Mouse (Mus musculus) brown adipose tissue, adult 24 weeks (tissue): ENCODE measurements around the gene Uhrf2. TPM values are rescaled to one million over a fixed set of nuclear protein-coding genes. Genes with fewer than 3 reads are reported as not detected.
"Not testable (repeated sequence)": the region's sequence is repeated elsewhere in the genome, so short reads cannot be mapped to it uniquely, and the experiment has no call there.

Experiments
- H3K27ac ChIP-seq: fragments of 200-500 bp; replicated peaks from 2 replicates; pipeline ENCODE4 v1.5.1; 2012; ENCODE audit warnings: low read depth, mild to moderate bottlenecking, low read length
- H3K4me1 ChIP-seq: fragments of 200-500 bp; 2 replicates; pipeline ENCODE4 v1.6.1; 2012; ENCODE audit warnings: low read length, mixed read lengths; ENCODE audit not compliant: control insufficient read depth, insufficient read depth, insufficient read length
- H3K4me3 ChIP-seq: fragments of 200-500 bp; 2 replicates; pipeline ENCODE4 v1.5.1; 2012; ENCODE audit warnings: low read depth, mild to moderate bottlenecking, low read length, moderate library complexity; ENCODE audit not compliant: insufficient read depth
- polyA plus RNA-seq: library from polyadenylated mRNA; stranded (reverse); fragments of >200 nt; gene quantifications from 2 replicates; pipeline ENCODE4 v1.2.4, GENCODE M21; 2012; ENCODE audit not compliant: missing spikeins, insufficient read depth, insufficient read length

The Uhrf2 gene
- polyA plus RNA-seq = 13.2 and 19.0 TPM in 2 replicates

DNA sequence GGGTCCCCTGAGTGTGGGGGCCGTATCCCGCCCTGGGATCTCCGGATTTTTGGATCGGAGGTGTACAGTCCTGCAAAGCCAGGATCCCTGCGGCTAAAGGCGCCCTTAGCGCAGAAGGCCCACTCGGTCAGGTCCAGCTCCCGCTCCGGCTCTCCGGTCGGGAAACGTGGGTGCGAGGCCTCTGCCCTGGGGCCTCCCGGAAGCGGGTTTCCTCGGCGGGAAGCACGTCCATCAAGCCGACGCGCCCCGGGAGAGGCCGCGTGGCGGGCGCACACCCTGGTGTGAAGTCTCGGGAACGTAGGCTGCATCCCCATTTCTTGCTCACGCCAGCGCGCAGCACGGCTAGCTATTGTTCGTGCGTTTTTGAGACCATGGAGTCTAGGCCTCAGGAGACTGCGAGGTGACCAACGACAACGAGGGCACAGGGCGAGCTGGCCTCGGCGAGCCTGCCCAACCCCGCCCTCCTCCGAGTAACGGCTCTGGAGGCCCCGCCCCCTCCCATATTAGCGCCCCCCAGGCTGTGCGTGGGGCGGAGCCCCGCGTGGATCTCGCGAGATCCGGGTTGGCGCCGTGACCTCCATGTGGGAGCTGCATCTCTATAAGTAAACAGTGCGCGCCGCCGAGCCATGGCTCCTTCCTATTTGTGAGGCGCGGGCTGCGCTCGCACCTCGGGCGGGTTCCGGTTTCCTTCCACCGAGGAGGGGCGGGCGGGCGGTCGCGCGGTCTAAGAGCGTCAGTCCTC lies at the start of gene Uhrf2:
Gene Uhrf2, plus strand, starts transcription at position 620 of the 742 bp plus-strand sequence.
- H3K4me1 ChIP-seq = peaks cover 9% of the 10 kb centered on the region; the same call in 1 of the 2 replicates
- H3K27ac ChIP-seq = peak within 1 kb of the TSS; percentile 84
- H3K4me3 ChIP-seq = peak within 1 kb of the TSS; percentile 99

DNA sequence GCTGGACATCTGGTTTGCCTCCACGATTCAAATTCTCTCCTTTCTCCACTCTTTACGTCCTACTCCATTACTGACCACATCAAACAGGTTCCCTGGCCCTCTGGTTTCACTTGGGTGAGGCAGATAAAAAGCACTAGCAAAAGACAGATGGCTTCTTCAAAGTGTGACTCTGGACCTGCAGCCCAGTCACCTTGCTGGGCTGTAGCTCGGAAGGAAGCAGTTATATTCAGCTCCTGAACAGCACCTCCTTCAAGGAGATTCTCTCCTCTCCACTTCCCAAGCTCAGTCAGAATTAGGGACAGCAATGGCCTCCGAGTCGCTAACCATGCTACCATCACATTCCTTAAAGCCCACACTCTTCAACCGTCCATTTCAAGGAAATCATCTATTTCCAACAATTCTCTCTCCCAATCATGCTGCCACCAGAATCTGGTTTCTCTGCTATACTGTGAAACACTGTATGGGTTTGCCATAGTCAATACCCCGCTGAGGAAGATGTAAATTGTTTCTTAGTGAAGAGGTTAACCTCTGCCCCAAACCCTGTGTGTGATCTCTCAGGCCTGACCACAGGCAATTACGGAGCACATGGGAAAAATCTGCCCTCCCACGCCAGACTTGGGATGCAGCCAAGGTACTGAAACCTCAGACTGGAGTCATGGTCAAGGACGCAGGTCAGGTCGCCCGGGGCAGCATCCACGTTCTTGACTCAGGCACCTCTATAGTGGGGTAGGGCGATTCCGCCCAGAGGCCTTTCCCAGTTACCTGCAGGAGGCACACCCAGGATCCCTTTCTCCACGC lies 45.9 kb upstream of the Uhrf2 start:
- Histone ChIP-seq H3K27ac (no peak overlapping the region), H3K4me3 (no peak overlapping the region), H3K4me1 (no peaks in the 10 kb centered on the region)

- Histone ChIP-seq H3K27ac (no peak overlapping the region), H3K4me1 (no peaks in the 10 kb centered on the region), H3K4me3 (no peak overlapping the region)
Measured at GRCm38 (mm10) chr19:29986464-29987091, 43.7 kb upstream of the Uhrf2 start.

GRCm38 (mm10) chr19:30000406-30001365 lies 29.6 kb upstream of the Uhrf2 start:
- H3K4me3 ChIP-seq = no peak overlapping the region
- H3K4me1 ChIP-seq = no peaks in the 10 kb centered on the region
- no peak overlapping the region for H3K27ac ChIP-seq

DNA sequence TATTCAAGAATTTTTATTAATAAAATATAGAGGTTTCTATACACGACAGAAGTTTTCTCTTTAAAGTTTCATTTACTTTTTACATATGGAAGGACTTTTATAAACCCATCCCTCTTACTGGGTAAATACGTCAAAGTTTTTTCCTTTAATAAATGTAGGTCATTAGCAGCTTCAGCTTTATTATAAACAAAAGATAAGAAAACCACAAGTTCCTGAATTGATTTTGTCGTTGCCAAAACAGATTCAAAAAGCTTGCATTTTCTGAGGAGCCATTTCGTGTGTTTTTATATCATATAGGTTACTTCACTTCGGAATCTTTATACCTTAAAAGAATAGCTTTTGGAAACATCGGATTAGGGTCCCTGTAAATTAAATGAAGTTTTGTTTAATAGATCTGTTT lies 28.8 kb upstream of the Uhrf2 start:
- no peak overlapping the region for H3K4me3 ChIP-seq
- H3K27ac ChIP-seq = no peak overlapping the region
- no peaks in the 10 kb centered on the region for H3K4me1 ChIP-seq

GRCm38 (mm10) chr19:30003621-30004020 lies 26.7 kb upstream of the Uhrf2 start, which contains the start of gene Trpd52l3:
Gene Trpd52l3 (plus strand): TSS chr19:30003790.
- Histone ChIP-seq H3K4me1 (no peaks in the 10 kb centered on the region), H3K4me3 (no peak within 1 kb of the TSS), H3K27ac (no peak within 1 kb of the TSS)

- H3K4me1 ChIP-seq = no peaks in the 10 kb centered on the region
- no peak overlapping the region for H3K4me3 ChIP-seq
- H3K27ac ChIP-seq = no peak overlapping the region
Measured at GRCm38 (mm10) chr19:30006371-30006770, 23.9 kb upstream of the Uhrf2 start.

GRCm38 (mm10) chr19:30010520-30011296 lies 19.6 kb upstream of the Uhrf2 start:
- Histone ChIP-seq H3K4me3 (peak overlapping the region; percentile 33), H3K4me1 (no peaks in the 10 kb centered on the region), H3K27ac (no peak overlapping the region)

- Histone ChIP-seq H3K4me1 (no peaks in the 10 kb centered on the region), H3K4me3 (no peak overlapping the region), H3K27ac (no peak overlapping the region)
Measured at GRCm38 (mm10) chr19:30014331-30014730, 16.0 kb upstream of the Uhrf2 start.

GRCm38 (mm10) chr19:30016156-30016555 lies 14.2 kb upstream of the Uhrf2 start:
- Histone ChIP-seq H3K27ac (no peak overlapping the region), H3K4me1 (no peaks in the 10 kb centered on the region), H3K4me3 (no peak overlapping the region)

DNA sequence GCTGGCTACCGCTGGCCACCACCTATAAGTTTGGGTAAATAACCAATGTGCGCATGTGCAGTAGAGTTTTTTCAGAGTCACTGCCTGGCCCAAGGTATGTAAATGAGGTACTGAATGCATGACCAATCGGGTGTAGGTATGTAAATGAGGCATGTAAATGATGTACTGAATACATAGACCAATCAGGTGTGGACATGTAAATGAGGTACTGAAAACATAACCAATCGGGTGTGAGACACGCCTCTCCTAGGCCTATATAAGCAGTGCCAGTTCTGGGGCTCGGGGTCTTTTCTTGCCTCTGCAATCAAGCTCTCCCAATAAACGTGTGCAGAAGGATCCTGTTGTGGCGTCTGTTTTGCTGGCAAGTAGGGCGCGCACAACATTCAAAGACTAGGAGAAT lies 6.9 kb upstream of the Uhrf2 start:
- not testable (repeated sequence) for H3K27ac ChIP-seq

GRCm38 (mm10) chr19:30029002-30029710 lies 1.2 kb upstream of the Uhrf2 start:
- Histone ChIP-seq H3K4me1 (peaks cover 7% of the 10 kb centered on the region; the same call in 1 of the 2 replicates), H3K4me3 (no peak overlapping the region; the same call in 1 of the 2 replicates), H3K27ac (no peak overlapping the region)

More for the DNA sequence above, 6.9 kb upstream of the Uhrf2 start:
- H3K4me3 ChIP-seq, H3K4me1 ChIP-seq: not testable (repeated sequence)
